Mouse (Mus musculus) embryo, embryonic 10.5 days (tissue): Measurements from ENCODE around the gene Slk.
"Not testable (repeated sequence)": the region's sequence is repeated elsewhere in the genome, so short reads cannot be mapped to it uniquely, and the experiment has no call there.

ENCODE experiments used
- DNase-seq: peaks from one replicate; pipeline ENCODE4 v3.0.0-alpha.2; 2015; ENCODE audit warnings: low spot score

The Slk gene

GRCm38 (mm10) chr19:47570042-47570441 is 9.4 kb upstream of the Slk start:
- DNase-seq = no peak

DNA sequence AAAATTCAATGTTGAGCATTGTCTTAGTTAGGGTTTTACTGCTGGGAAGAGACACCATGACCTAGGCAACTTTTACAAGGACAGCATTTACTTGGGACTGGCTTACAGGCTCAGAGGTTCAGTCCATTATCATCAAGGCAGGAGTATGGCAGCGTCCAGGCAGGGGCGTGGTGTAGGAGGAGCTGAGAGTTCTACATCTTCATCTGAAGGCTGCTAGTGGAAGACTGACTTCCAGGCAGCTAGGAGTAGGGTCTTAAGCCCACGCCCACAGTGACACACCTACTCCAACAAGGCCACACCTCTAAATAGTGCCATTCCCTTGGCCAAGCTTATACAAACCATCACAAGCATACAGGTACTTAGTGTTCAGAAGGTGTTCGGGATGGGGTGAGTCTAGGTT is 7.5 kb upstream of the Slk start:
- not testable (repeated sequence) for DNase-seq

- no peak for DNase-seq
These were observed 5.8 kb upstream of the Slk start for GRCm38 (mm10) chr19:47573718-47574117.

GRCm38 (mm10) chr19:47578581-47579224 is 775 bp upstream of the Slk start:
- DNase-seq = no peak

GRCm38 (mm10) chr19:47579788-47580631 is 532 bp downstream of the Slk start:
- DNase-seq = peak; percentile 60

GRCm38 (mm10) chr19:47585772-47586171 is 6.3 kb downstream of the Slk start:
- no peak for DNase-seq

DNA sequence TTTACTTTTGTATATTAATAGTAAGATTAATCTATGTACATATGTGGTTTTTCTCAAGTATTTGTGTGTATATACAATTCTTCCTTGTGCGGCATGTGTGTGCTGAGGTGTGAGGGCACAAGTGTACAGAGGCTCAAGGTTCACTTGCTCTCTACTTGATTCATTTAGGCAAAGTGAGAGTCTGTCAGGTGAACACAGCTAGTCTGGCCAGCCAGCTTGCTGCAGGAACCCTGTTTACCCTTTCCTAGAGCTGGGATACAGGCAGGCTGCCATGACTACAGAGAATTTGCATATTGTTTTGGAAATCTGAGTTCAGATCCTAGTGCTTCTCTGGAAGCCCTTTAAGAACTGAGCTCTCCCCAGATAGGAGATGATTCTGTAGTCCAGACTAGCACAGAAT is 7.5 kb downstream of the Slk start:
- no peak for DNase-seq

DNA sequence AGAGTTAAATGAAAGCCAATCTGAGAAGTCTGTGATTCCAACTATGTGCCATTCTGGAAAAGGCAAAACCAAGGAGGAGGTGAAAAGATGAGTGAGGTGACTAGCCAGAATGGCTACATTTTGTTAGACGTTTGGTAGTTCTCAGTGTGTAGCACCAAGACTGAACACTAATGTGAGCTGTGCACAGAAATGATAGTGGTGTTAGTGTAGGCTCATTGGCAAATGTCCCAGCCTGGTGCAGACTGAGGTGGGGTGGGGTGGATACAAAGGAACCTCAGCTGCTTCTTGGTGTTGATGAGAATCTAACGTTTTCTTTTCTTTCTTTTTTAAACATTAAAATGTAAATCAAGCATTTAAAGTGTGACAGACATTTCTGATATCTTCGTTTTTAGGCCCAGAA is 29.0 kb downstream of the Slk start:
- DNase-seq = no peak

- DNase-seq = peak; percentile 13
These were observed 34.0 kb downstream of the Slk start for GRCm38 (mm10) chr19:47613442-47613841.

GRCm38 (mm10) chr19:47621478-47621877 is 42.0 kb downstream of the Slk start:
- no peak for DNase-seq

- DNase-seq = peak; percentile 29
These were observed 45.6 kb downstream of the Slk start for GRCm38 (mm10) chr19:47624940-47625711.

DNA sequence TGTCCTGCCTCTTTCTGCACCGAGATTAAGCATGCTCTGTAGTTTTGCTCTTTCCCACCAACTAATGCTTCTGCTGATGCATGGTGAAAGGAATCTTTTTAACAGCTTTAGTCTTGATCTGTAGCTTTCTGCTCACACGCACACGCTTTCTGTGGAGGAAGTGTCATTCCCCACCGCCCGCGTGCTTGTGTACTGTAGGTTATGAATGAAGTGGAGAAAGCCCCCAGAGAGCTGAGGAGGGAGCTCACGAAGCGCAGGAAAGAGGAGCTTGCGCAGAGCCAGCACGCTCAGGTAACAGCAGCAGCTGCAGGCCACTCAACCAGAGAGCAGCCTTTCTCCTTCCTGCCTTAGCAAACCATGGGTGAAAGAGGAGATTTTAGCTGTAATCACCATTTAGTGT is 48.0 kb downstream of the Slk start:
- no peak for DNase-seq

- DNase-seq = no peak
These were observed 49.6 kb downstream of the Slk start for GRCm38 (mm10) chr19:47629068-47629467.

GRCm38 (mm10) chr19:47630381-47630780 is 50.9 kb downstream of the Slk start:
- DNase-seq = no peak

DNA sequence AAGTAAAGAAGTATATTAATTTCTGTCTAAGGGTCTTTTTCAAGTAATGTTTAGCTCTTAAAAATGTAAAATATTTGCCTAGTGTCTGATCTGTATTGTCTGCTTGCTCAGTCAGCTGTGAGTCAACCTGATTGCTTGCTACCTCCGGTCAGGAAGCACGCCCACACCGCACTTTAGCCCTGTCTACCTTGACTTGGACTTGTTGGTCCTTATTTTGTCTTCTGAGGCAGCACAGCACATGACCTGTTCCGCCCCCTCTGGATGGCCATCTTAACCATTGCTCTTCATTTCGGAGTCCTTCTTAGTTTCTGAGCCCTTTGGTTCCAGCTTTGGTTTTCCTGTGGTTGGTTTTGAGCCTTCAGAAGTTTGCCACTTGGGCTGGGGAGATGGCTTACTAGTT is 52.3 kb downstream of the Slk start:
- no peak for DNase-seq

DNA sequence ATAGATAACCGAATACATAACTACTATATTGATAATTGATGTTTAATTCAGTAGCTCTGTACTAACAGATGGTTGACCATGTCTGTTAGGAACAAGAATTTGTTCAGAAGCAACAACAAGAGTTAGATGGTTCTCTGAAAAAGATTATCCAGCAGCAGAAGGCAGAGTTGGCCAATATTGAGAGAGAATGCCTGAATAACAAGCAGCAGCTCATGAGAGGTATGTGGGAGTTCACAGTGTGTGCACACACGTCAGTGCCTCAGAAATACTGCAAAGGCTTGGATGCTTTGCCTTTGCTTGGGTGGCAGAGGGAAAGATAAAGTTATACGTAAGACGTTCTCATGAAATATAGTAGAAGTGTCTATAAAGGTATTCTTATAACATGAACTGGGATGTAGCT is 55.9 kb downstream of the Slk start:
- DNase-seq = no peak

- DNase-seq = no peak
These were observed 64.4 kb downstream of the Slk start for GRCm38 (mm10) chr19:47643910-47644309.

- peak; percentile 6 for DNase-seq
These were observed 66.1 kb downstream of the Slk start for GRCm38 (mm10) chr19:47645583-47645982.

DNA sequence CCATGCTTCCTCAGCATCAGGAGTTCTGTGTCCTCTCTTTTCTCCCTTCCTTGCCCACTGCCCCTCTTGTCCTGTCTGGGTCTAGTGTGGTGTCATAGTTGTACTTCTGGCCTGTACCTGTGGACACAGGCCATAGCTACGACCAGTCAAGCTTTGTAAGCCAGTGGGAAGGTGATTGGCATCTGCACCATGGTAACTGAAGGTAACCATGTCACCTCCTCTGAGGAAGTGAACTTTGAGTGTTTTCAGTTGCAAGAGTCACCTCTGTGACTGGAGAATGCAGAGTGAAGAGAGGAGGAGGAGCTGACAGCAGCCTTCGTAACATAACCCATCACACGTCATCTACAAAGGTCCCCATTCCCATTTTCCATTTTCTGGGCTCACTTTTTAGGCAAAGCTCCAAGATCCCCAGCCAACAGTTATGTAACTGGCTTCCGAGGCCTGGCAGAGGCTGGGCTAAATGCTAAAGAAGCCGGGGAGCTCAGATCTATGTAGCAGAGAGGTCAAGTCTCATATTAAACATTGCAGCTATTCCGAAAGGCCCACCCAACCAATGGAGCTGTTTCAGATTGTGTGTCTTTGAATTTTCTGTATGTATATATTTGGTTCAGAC is 67.1 kb downstream of the Slk start:
- DNase-seq = no peak

- no peak for DNase-seq
These were observed 69.6 kb downstream of the Slk start for GRCm38 (mm10) chr19:47649071-47649470.

DNA sequence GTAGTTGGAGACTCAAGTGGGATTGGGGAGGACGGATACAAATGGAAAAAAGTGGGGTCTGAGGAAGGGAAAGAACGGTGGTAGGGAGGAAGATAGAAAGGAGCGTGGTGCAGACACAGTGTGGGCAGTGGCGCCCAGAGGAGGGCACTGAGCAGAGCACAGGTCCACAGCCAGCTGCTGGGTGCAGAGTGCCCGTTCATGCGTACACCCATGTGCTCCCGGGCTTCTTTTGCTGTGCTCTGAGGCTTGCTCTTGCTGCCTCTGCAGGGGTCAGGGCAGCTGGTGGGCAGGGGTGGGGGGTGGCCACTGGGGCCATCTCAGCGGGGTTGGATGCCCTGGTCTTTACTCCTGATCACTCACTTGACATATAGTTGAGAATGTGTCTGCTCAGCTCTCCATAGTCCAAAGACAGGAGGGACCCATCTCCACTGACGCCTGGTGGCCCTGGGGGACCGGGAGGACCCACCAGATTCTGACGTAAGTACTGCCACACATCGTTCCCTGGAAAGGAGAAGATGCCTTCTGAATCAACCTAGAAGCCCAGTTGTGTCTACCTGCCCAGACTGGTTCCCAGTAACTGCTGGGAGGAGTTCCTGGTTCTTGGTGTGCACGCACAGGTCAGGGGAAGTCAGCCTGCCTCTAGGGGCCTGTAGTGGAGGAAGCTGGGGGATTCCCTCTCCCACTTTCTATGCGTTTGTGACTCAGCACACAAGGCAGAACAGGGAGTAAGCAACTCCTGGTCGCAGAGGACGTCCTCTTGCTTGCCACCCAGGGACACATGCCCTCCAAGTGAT is 71.1 kb downstream of the Slk start:
- no peak for DNase-seq

DNA sequence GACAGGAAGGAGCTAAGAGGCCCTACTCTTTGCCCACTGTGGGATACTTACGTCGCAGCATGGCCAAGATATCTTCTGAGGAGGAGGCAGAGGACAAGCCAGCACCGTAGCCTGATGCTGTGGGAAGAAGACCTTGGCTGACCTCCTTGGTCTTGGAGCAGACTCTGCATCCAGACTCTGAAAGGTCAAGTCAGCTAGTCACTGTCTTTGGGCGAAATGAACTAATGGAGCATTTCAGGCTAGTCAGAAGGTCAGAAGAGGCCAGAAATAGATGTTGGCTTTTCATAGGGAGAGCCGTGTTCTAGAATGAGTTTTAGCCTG is 71.6 kb downstream of the Slk start:
- no peak for DNase-seq
